Mouse (Mus musculus): ENCODE results near the gene Gm17374. TPM values are rescaled to one million over a fixed set of nuclear protein-coding genes. Genes with fewer than 3 reads are reported as not detected.
"Not testable (repeated sequence)": the region's sequence is repeated elsewhere in the genome, so short reads cannot be mapped to it uniquely, and the experiment has no call there.

Gene Gm17374
- not detected in 2 replicates for polyA plus RNA-seq (2016; fragmentation: Nextera tagmentation; extraction: Ambion mirVana)

DNA sequence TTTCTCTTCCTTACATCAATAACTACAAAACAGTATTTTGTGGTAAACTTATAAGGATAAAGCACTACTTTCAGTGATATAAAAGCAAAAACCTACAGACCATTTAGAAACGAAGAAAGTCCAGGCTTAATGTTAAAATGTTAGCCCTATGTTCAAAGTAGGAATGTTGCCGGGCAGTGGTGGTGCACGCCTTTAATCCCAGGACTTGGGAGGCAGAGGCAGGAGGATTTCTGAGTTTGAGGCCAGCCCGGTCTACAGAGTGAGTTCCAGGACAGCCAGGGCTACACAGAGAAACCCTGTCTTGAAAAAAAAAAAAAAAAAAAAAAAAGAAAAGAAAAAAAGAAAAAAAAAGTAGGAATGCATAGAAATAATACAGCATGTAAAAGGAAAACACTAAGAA, at the start of gene Gm17374:
Gene Gm17374, plus strand, starts transcription at position 301 of the 400 bp plus-strand sequence.
- H3K4me1 ChIP-seq (replicated peaks); H3K4me3 ChIP-seq; H3K27me3 ChIP-seq (ENCODE audit: insufficient read depth, poor library complexity, severe bottlenecking); DNase-seq (ENCODE audit: low spot score); H3K9me3 ChIP-seq; H3K27ac ChIP-seq: not testable (repeated sequence)
- peaks cover 81% of the 10 kb centered on the region for H3K36me3 ChIP-seq
- 94% methylated on average over 4 of the region's 4 CpGs for WGBS

DNA sequence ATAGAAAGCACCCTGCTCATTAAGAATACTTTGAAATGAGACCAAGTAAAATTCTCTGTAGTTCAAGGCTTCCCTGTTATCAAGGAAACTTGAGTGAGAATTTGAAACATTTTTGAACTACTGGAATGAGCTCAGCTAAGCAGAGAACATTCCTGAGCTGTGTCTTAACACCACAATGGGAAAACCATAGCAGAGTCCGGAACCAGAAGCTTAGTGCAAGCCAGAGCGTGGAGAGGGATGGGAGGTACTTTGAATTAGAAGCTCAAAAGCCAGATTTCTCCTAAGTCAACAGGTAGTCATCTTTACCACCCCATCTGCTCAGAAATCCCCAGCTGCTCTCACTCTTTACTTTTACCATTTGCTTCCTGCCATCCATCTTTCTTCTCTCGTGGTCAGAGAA, 46.9 kb upstream of the Gm17374 start:
- 72% methylated on average over 3 of the region's 3 CpGs for WGBS

DNA sequence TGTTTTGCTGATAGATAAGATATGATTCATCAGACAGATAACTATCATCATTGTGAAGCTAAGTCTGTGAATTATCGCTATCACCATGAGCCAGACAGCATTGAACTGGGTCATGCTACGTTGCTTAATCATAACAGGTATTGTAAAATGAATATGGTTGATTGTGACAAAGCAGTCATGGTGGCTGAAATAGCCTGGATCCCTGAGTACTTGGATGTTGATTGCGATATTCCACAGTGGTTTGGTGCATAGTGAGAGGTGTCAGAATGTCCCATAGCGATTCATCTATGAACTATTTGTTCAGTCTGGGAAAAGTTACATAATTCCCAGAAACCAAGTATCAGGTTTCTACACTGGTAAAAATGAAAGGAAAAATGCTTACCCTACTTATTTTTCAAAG, 44.2 kb upstream of the Gm17374 start:
- 90% methylated on average over 4 of the region's 4 CpGs for WGBS
- Histone ChIP-seq H3K4me1 (replicated peaks) (no peaks in the 10 kb centered on the region), H3K27ac (no peak overlapping the region), H3K4me3 (no peak overlapping the region), H3K36me3 (no peaks in the 10 kb centered on the region), H3K9me3 (no peaks in the 10 kb centered on the region), H3K27me3 (ENCODE audit: insufficient read depth, poor library complexity, severe bottlenecking) (no peaks in the 10 kb centered on the region)
- DNase-seq (ENCODE audit: low spot score): no peak

More for the DNA sequence above, 46.9 kb upstream of the Gm17374 start:
- Histone ChIP-seq H3K27ac (no peak overlapping the region), H3K4me1 (replicated peaks) (no peaks in the 10 kb centered on the region), H3K4me3 (no peak overlapping the region), H3K9me3 (no peaks in the 10 kb centered on the region), H3K27me3 (ENCODE audit: insufficient read depth, poor library complexity, severe bottlenecking) (no peaks in the 10 kb centered on the region), H3K36me3 (no peaks in the 10 kb centered on the region)
- no peak for DNase-seq (ENCODE audit: low spot score)

DNA sequence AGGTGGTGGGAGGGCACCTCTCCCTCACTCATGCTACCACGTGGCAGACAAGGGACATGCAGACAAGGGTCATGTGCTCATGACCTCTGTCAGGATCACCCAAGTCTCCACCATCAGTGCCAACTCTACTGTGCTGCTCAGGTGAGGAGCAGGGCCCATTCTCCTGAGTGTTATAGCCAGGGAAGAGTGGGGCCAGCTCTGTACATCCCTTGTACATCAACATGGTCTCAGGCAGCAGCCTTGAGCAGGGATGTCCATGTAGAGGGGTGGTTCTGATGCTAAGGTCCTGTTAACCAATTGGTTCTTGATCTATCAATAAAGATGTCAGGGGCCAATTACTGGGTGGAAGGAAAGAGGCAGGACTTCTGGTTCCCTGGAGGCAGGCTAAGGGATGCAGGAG, 42.9 kb upstream of the Gm17374 start:
- Histone ChIP-seq H3K27ac (no peak overlapping the region), H3K27me3 (ENCODE audit: insufficient read depth, poor library complexity, severe bottlenecking) (no peaks in the 10 kb centered on the region), H3K4me3 (no peak overlapping the region), H3K4me1 (replicated peaks) (no peaks in the 10 kb centered on the region), H3K36me3 (no peaks in the 10 kb centered on the region), H3K9me3 (no peaks in the 10 kb centered on the region)
- DNase-seq (ENCODE audit: low spot score): no peak
- 38% methylated on average over 1 of the region's 1 CpGs for WGBS

DNA sequence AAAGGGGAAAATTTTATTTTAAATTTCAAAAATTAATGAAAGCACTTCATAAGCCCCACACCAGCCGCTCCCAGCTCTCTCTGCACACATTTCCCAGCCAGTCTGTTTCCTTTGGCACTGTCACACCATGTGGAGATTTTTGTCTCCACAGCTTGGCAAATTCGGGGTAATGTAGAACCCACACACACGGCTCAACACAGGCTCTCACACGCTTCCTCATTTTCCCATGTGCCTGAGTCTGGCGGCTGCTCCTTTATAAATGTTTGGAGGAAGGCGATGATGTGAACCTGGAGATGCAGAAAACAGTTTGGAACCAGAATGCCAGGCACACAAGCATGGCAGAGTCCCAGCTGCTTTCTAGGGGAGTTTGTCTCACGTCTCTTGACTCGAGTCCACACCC, 38.0 kb upstream of the Gm17374 start:
- H3K36me3 ChIP-seq: no peaks in the 10 kb centered on the region
- WGBS: 91% methylated on average over 8 of the region's 8 CpGs
- H3K27me3 ChIP-seq (ENCODE audit: insufficient read depth, poor library complexity, severe bottlenecking): no peaks in the 10 kb centered on the region
- H3K27ac ChIP-seq: no peak overlapping the region
- no peaks in the 10 kb centered on the region for H3K4me1 ChIP-seq (replicated peaks)
- no peak for DNase-seq (ENCODE audit: low spot score)
- H3K9me3 ChIP-seq: no peaks in the 10 kb centered on the region
- H3K4me3 ChIP-seq: no peak overlapping the region

DNA sequence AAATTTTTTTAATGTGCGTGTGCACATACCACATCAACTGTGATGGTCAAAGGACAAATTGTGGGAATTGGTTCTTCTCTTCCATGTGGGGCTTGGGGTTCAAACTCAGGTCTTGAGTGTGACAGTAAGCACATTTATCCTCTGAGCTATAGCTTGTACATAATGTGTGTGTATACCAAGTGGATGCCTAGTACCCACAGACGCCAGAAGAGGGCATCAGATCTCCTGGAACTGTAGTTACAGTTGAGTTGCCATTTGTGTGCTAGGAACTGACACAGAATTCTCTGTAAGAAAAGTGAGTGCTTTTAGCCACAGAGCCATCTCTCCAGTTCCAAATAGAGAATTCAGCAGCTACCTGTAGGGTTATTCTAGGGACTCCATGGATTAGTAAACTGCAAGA, 26.3 kb upstream of the Gm17374 start:
- 86% methylated on average over 2 of the region's 2 CpGs for WGBS
- no peaks in the 10 kb centered on the region for H3K9me3 ChIP-seq
- H3K36me3 ChIP-seq: peaks cover 95% of the 10 kb centered on the region
- H3K4me1 ChIP-seq (replicated peaks): no peaks in the 10 kb centered on the region
- H3K27me3 ChIP-seq (ENCODE audit: insufficient read depth, poor library complexity, severe bottlenecking): no peaks in the 10 kb centered on the region
- no peak overlapping the region for H3K27ac ChIP-seq
- DNase-seq (ENCODE audit: low spot score): no peak
- H3K4me3 ChIP-seq: no peak overlapping the region

DNA sequence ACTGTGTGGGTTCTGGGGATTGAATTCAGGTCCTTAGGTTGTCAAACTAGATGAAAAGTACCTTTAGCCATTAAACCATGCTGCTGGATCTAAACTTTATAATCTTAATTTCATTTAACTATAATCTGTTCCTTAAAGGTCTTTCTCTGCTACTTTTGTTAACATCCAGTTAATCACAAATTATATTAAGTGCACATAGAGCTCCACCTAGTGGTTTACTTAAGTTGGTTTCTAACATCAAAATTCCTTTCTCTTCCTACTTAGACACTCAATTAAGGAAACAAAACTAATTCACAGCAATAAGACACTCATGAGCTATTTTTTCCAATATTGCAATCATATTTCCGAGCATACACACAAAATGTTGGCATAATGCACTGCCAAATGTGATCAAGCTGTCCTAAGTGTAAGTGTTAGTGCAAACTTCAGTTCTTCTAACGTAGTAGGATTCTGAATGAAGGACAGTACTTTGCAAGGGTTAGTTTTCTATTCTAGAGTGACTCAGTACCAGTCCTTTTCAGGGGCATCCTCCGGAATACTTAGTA, 7.4 kb downstream of the Gm17374 start:
- WGBS: 83% methylated on average over 3 of the region's 3 CpGs
- Histone ChIP-seq H3K4me3 (no peak overlapping the region), H3K9me3 (no peaks in the 10 kb centered on the region), H3K4me1 (replicated peaks) (no peaks in the 10 kb centered on the region), H3K27ac (no peak overlapping the region), H3K27me3 (ENCODE audit: insufficient read depth, poor library complexity, severe bottlenecking) (no peaks in the 10 kb centered on the region), H3K36me3 (peaks cover 74% of the 10 kb centered on the region)
- DNase-seq (ENCODE audit: low spot score): no peak

DNA sequence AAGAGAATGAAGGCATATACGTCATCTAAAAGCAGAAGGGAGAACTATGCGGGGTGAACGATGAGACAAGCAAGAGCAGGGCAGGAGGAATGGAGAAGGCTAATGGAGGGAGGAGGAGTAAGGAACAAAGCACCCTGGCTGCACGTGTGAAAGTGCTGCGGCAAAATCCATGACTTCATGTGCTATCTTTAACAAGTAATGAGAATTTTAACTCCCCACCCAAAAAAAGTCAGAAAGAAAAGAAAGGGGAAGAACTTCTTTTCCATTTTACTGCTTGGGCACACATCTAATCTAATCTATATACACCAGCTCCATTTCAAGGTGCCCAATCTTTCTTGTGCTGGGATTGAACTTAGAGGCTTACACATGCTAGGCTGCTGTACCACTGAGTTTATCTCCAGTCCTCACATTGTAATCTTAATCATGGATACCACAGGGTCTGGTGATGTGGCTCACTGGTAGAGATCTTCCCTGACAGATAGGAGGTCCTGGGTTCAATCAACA, 11.6 kb downstream of the Gm17374 start:
- Histone ChIP-seq H3K36me3 (peaks cover 70% of the 10 kb centered on the region), H3K4me1 (replicated peaks) (no peaks in the 10 kb centered on the region), H3K27me3 (ENCODE audit: insufficient read depth, poor library complexity, severe bottlenecking) (no peaks in the 10 kb centered on the region), H3K4me3 (no peak overlapping the region), H3K27ac (no peak overlapping the region), H3K9me3 (no peaks in the 10 kb centered on the region)
- no peak for DNase-seq (ENCODE audit: low spot score)
- whole genome bisulfite sequencing: 94% methylated on average over 5 of the region's 5 CpGs

DNA sequence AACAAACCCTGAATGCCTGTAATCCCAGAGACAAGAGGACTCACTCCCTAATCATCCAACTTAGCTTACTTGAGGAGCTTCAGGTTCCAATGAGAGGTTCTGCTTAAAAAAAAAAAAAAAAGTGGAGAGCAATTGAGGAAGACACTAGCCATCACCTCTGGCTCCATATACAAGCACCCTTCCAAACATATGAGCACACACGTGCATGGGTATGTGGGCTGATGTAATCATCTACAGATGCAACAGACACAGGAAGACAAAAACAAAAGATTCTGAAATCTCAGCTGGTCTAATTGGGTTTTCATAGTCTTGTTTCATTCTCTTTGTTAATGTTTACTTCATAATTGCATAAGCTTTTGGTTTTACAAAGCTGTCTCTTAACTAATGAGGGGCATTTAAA, 17.2 kb downstream of the Gm17374 start:
- no peak for DNase-seq (ENCODE audit: low spot score)
- 85% methylated on average over 1 of the region's 1 CpGs for WGBS
- H3K9me3 ChIP-seq: no peaks in the 10 kb centered on the region
- no peaks in the 10 kb centered on the region for H3K27me3 ChIP-seq (ENCODE audit: insufficient read depth, poor library complexity, severe bottlenecking)
- peak overlapping the region; percentile 89 for H3K4me3 ChIP-seq
- peaks cover 47% of the 10 kb centered on the region for H3K36me3 ChIP-seq
- H3K27ac ChIP-seq: no peak overlapping the region
- peaks cover 17% of the 10 kb centered on the region for H3K4me1 ChIP-seq (replicated peaks)

DNA sequence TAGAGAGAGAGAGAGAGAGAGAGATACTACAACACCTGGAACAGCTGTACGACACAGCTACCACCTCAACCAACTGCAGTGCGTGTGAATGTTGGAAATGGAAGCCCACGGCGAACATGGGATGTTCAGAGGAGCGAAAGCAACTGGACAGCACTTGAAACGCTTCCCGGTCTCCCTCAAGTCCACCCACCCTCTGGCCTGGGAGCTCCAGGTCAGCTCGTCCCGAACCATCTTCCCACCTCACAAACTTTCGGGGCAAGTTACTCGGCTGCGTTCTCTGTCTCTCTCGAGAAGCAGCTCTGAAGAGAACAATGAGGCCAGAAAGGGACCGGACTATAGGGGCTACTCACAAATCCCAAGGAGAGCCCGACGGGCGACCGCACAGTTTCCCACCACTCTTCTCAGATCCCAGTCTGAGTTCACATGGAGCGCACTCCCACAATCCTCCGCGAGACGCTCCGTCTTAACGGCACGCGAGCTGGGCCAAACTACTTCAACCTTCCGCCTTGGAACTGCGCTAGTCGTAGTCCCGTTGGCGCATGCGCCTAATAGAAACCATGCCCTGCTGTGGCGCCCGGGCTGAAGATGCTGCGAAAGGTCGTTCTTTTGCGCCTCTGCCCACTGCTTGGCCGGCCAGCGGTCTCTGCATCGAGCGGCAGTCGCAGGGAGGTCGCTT, 18.4 kb downstream of the Gm17374 start, which contains the start of the genes Esf1 and Ndufaf5:
Gene Esf1, minus strand, starts transcription at position 438 of the 676 bp plus-strand sequence.
Gene Ndufaf5, plus strand, starts transcription at position 523 of the 676 bp plus-strand sequence.
- DNase-seq (ENCODE audit: low spot score): peak; percentile 96
- Histone ChIP-seq H3K36me3 (peaks cover 41% of the 10 kb centered on the region), H3K4me1 (replicated peaks) (peaks cover 17% of the 10 kb centered on the region), H3K9me3 (no peaks in the 10 kb centered on the region), H3K4me3 (peak within 1 kb of the TSS; percentile 89), H3K27me3 (ENCODE audit: insufficient read depth, poor library complexity, severe bottlenecking) (no peaks in the 10 kb centered on the region), H3K27ac (peak within 1 kb of the TSS; percentile 91)
- under 1% methylated on average over 43 of the region's 43 CpGs for WGBS

DNA sequence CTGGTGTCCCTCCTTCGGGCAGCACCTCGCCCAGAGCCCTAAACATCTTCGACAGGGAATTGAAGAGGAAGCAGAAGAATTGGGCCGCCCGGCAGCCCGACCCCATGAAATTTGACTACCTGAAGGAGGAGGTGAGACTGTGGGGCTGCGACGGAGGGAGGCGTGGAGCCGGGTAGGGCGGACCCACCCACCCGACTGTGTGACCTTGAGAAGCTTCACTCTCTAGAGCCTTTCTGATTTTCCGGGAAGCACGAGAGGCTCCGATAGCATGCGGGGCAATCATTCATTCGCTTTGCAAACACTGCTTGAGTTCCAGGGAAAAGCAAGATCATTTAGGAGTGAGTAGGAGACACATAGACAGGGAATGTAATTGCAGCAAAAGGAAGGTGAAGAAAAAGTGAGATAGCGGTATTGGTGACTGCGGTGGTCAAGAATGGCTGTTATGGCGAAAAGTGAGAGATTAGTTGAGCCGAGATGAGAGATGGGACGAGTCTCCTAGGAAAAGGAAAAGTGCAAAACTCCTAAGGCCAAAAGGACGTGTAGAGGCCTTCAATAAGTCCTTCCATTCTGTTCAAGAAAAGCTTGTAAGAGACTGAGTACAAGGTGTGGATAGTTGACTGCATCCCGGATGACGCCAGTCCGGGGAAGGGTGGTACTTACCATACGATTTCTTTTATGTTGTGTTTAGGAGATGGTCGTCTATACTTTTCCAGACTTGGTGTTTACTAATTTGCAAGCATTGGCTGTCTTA, 19.1 kb downstream of the Gm17374 start:
- WGBS: 7% methylated on average over 28 of the region's 28 CpGs
- H3K9me3 ChIP-seq: no peaks in the 10 kb centered on the region
- no peak for DNase-seq (ENCODE audit: low spot score)
- peaks cover 17% of the 10 kb centered on the region for H3K4me1 ChIP-seq (replicated peaks)
- peak overlapping the region; percentile 91 for H3K27ac ChIP-seq
- peak overlapping the region; percentile 89 for H3K4me3 ChIP-seq
- no peaks in the 10 kb centered on the region for H3K27me3 ChIP-seq (ENCODE audit: insufficient read depth, poor library complexity, severe bottlenecking)
- H3K36me3 ChIP-seq: peaks cover 35% of the 10 kb centered on the region

DNA sequence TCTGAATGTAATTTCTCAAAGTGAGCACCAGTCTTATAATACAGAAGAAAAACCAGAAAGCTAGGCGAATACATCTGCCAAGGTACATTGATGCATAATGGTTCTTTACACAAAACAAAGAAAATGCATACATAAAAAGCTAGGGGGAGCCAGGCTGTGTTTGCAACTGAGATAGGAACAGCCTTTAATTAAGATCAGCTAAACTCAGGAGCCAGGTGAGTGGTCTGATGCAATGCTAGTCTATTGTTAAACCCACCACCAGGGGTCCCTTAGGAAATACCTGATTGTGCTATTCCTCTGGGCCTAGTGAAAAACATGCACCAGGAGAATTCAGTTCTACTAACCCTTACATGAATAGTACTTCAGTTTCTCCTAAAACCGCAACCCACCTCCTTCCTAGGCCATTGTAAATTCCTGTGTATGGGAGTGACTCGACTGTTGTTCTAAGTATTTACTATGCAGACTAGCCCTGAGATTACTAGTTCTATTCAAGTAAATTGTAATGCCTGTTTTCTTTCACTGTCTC, 33.9 kb downstream of the Gm17374 start:
- not testable (repeated sequence) for H3K4me3 ChIP-seq; DNase-seq (ENCODE audit: low spot score); H3K27ac ChIP-seq; H3K9me3 ChIP-seq; H3K4me1 ChIP-seq (replicated peaks); H3K27me3 ChIP-seq (ENCODE audit: insufficient read depth, poor library complexity, severe bottlenecking)
- peaks cover 58% of the 10 kb centered on the region for H3K36me3 ChIP-seq
- 87% methylated on average over 3 of the region's 3 CpGs for WGBS

DNA sequence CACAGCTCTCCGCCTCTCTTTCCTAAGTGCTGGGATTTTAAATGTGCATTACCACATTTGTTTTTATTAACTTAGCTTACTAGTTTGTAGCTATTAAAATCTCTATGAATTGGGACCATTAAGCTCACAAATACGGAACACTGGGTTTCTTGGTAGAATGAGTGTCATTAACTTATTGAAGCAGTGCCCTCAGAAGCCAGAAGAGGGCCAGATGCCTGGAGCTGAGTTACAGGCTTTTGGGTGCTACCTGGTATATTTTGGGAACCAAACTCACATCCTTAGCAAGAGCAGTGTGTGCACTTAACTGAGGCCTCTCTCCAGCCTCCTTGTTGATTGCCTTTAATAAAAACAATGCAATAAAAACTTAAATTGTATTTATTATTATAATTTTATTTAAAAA, 48.9 kb downstream of the Gm17374 start:
- Histone ChIP-seq H3K36me3 (peaks cover 57% of the 10 kb centered on the region), H3K27ac (no peak overlapping the region), H3K4me1 (replicated peaks) (no peaks in the 10 kb centered on the region), H3K9me3 (no peaks in the 10 kb centered on the region), H3K4me3 (no peak overlapping the region), H3K27me3 (ENCODE audit: insufficient read depth, poor library complexity, severe bottlenecking) (no peaks in the 10 kb centered on the region)
- no peak for DNase-seq (ENCODE audit: low spot score)
- WGBS: 85% methylated on average over 2 of the region's 2 CpGs

Measured in hindbrain, embryonic 10.5 days (tissue).